Mouse (Mus musculus): ENCODE results near the gene Zar1l.

- TF ChIP-seq CTCF (conservative IDR thresholded peaks at IDR 0.05; ENCODE audit: low read length) = no peak
- TF ChIP-seq POU5F1 (IDR thresholded peaks at IDR 0.05; ENCODE audit: borderline replicate concordance, low read length) = no peak
Observed at GRCm38 (mm10) chr5:150561376-150561775, 43.4 kb upstream of the Zar1l start.

Data from E14TG2a.4 (cell line).